Mouse (Mus musculus): ENCODE measurements at regions not wholly inside any gene's neighbourhood (a gene's known extent, or its start where the extent isn't known, plus 50 kb on each side); places are given as distances from the start of the nearest gene placed in this dataset.

- no peak for TF ChIP-seq CTCF (IDR thresholded peaks at IDR 0.05; ENCODE audit: low read depth, low read length)
- no peak for TF ChIP-seq POLR2A (IDR thresholded peaks at IDR 0.05; ENCODE audit: borderline replicate concordance, low read depth, low read length)
Measured at GRCm38 (mm10) chr13:110819301-110819862, 424.5 kb downstream of the Plk2 start.
